Mouse (Mus musculus) CH12.LX (cell line): ENCODE results near the gene Steap2. TPM values are rescaled to one million over a fixed set of nuclear protein-coding genes. Genes with fewer than 3 reads are reported as not detected.

Experiments
- DNase-seq: peaks from one replicate; pipeline ENCODE4 v3.0.0-alpha.2; 2013; ENCODE audit errors: extremely low read depth
- H3K27ac ChIP-seq: 2 replicates; pipeline ENCODE4 v1.5.1; 2012; ENCODE audit warnings: low read depth, mild to moderate bottlenecking, control low read depth, moderate library complexity; ENCODE audit not compliant: insufficient read depth
- H3K27me3 ChIP-seq: replicated peaks from 2 replicates; pipeline ENCODE3; 2012; ENCODE audit warnings: inconsistent platforms
- H3K36me3 ChIP-seq, 2 experiments: replicated peaks in 1 of 2; 2 replicates each; pipeline versions ENCODE3 to v1.6.1; 2012; ENCODE audit warnings: inconsistent platforms in 1 of 2, low read length in 1 of 2, mild to moderate bottlenecking in 1 of 2, mixed read lengths in 1 of 2, moderate library complexity in 1 of 2; ENCODE audit not compliant: control insufficient read depth in 1 of 2, insufficient read depth in 1 of 2
- H3K4me1 ChIP-seq, 2 experiments: 2 replicates each; pipeline ENCODE4 v1.6.1; 2012; ENCODE audit warnings: inconsistent platforms in 1 of 2, moderate library complexity in 1 of 2; ENCODE audit not compliant: insufficient read depth in 2 of 2, control insufficient read depth in 1 of 2
- H3K4me2 ChIP-seq: 2 replicates; pipeline ENCODE4 v1.6.1; 2012; ENCODE audit warnings: low read depth, mild to moderate bottlenecking, control low read depth; ENCODE audit not compliant: poor library complexity, insufficient read depth, severe bottlenecking
- H3K4me3 ChIP-seq, 3 experiments: fragments of 150-350 bp in 1 of 3; sonication (generic) in 1 of 3; replicated peaks in 1 of 3; 2 replicates each; pipeline versions ENCODE3 to v1.5.1; 2011 to 2012; ENCODE audit warnings: low read depth in 2 of 3, low read length in 2 of 3, mild to moderate bottlenecking in 2 of 3, moderate library complexity in 2 of 3, control low read depth in 1 of 3, improper control_type of control experiment in 1 of 3, inconsistent platforms in 1 of 3, mixed read lengths in 1 of 3; ENCODE audit not compliant: poor library complexity in 1 of 3
- H3K79me2 ChIP-seq: replicated peaks from 2 replicates; pipeline ENCODE4 v1.6.1; 2012; ENCODE audit warnings: mild to moderate bottlenecking, moderate library complexity; ENCODE audit not compliant: control insufficient read depth, poor library complexity, insufficient read depth, severe bottlenecking; ENCODE audit errors: extremely low read depth
- H3K9ac ChIP-seq: 2 replicates; pipeline ENCODE4 v1.6.1; 2012; ENCODE audit warnings: low read depth, mild to moderate bottlenecking, control low read depth, moderate library complexity; ENCODE audit not compliant: insufficient read depth
- H3K9me3 ChIP-seq: replicated peaks from 2 replicates; pipeline ENCODE3; 2012; ENCODE audit warnings: low read length, inconsistent platforms, mixed read lengths
- BHLHE40 ChIP-seq: IDR thresholded peaks from 2 replicates; pipeline ENCODE4 v1.6.1; 2011; ENCODE audit warnings: mild to moderate bottlenecking, low read depth, low read length, improper control_type of control experiment
- EP300 ChIP-seq: IDR thresholded peaks from 2 replicates; pipeline ENCODE4 v1.6.1; 2011; ENCODE audit warnings: low read length, improper control_type of control experiment
- ETS1 ChIP-seq: conservative IDR thresholded peaks from 2 replicates; pipeline ENCODE4 v1.6.1; 2012; ENCODE audit warnings: low read depth, mild to moderate bottlenecking, inconsistent platforms, low read length, improper control_type of control experiment, moderate library complexity
- GABPA ChIP-seq: IDR thresholded peaks from 2 replicates; pipeline ENCODE4 v1.6.1; 2012; ENCODE audit warnings: low read depth, low read length, improper control_type of control experiment, inconsistent platforms; ENCODE audit not compliant: insufficient replicate concordance
- IRF4 ChIP-seq: IDR thresholded peaks from 2 replicates; pipeline ENCODE4 v1.6.1; 2014; ENCODE audit warnings: low read depth, mild to moderate bottlenecking, inconsistent platforms, low read length, improper control_type of control experiment
- JUN ChIP-seq: IDR thresholded peaks from 2 replicates; pipeline ENCODE4 v1.6.1; 2011; ENCODE audit warnings: low read depth, mild to moderate bottlenecking, low read length, improper control_type of control experiment, moderate library complexity; ENCODE audit not compliant: insufficient read depth
- JUND ChIP-seq: conservative IDR thresholded peaks from 2 replicates; pipeline ENCODE4 v1.6.1; 2011; ENCODE audit warnings: low read depth, low read length, improper control_type of control experiment
- KAT2A ChIP-seq: IDR thresholded peaks from 2 replicates; pipeline ENCODE4 v1.6.1; 2012; ENCODE audit warnings: low read length, improper control_type of control experiment, inconsistent platforms; ENCODE audit not compliant: insufficient replicate concordance
- MAX ChIP-seq: IDR thresholded peaks from 2 replicates; pipeline ENCODE4 v1.6.1; 2011; ENCODE audit warnings: low read length, improper control_type of control experiment
- MEF2A ChIP-seq: IDR thresholded peaks from 2 replicates; pipeline ENCODE4 v1.6.1; 2014; ENCODE audit warnings: low read depth, mild to moderate bottlenecking, inconsistent platforms, low read length, improper control_type of control experiment, borderline replicate concordance
- MXI1 ChIP-seq: IDR thresholded peaks from 2 replicates; pipeline ENCODE4 v1.6.1; 2011; ENCODE audit warnings: mild to moderate bottlenecking, low read depth, low read length, improper control_type of control experiment
- MYC ChIP-seq: IDR thresholded peaks from 2 replicates; pipeline ENCODE4 v1.6.1; 2011; ENCODE audit warnings: low read depth, mild to moderate bottlenecking, improper control_type of control experiment, low read length
- PAX5 ChIP-seq: IDR thresholded peaks from 2 replicates; pipeline ENCODE4 v1.6.1; 2012; ENCODE audit warnings: low read length, inconsistent platforms, mixed read lengths
- POLR2AphosphoS2 ChIP-seq: IDR thresholded peaks from 2 replicates; pipeline ENCODE4 v1.6.1; 2011; ENCODE audit warnings: low read depth, low read length, improper control_type of control experiment
- SIN3A ChIP-seq: IDR thresholded peaks from 2 replicates; pipeline ENCODE4 v1.6.1; 2012; ENCODE audit warnings: low read length, improper control_type of control experiment, inconsistent platforms
- SMC3 ChIP-seq: IDR thresholded peaks from 2 replicates; pipeline ENCODE4 v1.6.1; 2011; ENCODE audit warnings: low read depth, low read length, improper control_type of control experiment
- TBP ChIP-seq: conservative IDR thresholded peaks from 2 replicates; pipeline ENCODE4 v1.6.1; 2011; ENCODE audit warnings: low read depth, low read length, improper control_type of control experiment
- UBTF ChIP-seq: IDR thresholded peaks from 2 replicates; pipeline ENCODE4 v1.6.1; 2012; ENCODE audit warnings: low read depth, mild to moderate bottlenecking, inconsistent platforms, low read length, improper control_type of control experiment, moderate library complexity
- USF1 ChIP-seq: IDR thresholded peaks from 2 replicates; pipeline ENCODE4 v1.6.1; 2014; ENCODE audit warnings: low read depth, mild to moderate bottlenecking, inconsistent platforms, low read length, improper control_type of control experiment
- ZNF384 ChIP-seq: IDR thresholded peaks from 2 replicates; pipeline ENCODE4 v1.6.1; 2012; ENCODE audit warnings: low read depth, low read length, improper control_type of control experiment, inconsistent platforms
- dilution Hi-C: fragments of 300-500 bp; cut with MboI; formaldehyde crosslinking; loops from 2 replicates; pipeline ENCODE4 v1.14.3; 2020; ENCODE audit warnings: low sequenced_read_pairs; ENCODE audit not compliant: extremely low pct_unique_long_range_greater_than_20kb, extremely low pct_ligation_motif_present
- in situ Hi-C: fragments of 300-500 bp; cut with MboI; formaldehyde crosslinking; loops from 3 replicates; pipeline ENCODE4 v1.14.3; 2019; ENCODE audit warnings: low sequenced_read_pairs, low pct_ligation_motif_present, low pct_unique_long_range_greater_than_20kb, mixed read lengths
- polyA plus RNA-seq: library from polyadenylated mRNA; unstranded; fragments of >175 nt; gene quantifications from 2 replicates; pipeline ENCODE4 v1.2.1, GENCODE M21; 2012; ENCODE audit warnings: low read depth; ENCODE audit not compliant: insufficient read length
- total RNA-seq, 2 experiments: library from RNA; depleted of rRNA; stranded (reverse); fragments of 300-350 nt in 1 of 2; fragments of >200 nt in 1 of 2; gene quantifications; 2 replicates each; pipeline ENCODE4 v1.2.3; 2012 to 2014

Gene Steap2
- total and polyA plus RNA-seq, 3 experiments: not detected

DNA sequence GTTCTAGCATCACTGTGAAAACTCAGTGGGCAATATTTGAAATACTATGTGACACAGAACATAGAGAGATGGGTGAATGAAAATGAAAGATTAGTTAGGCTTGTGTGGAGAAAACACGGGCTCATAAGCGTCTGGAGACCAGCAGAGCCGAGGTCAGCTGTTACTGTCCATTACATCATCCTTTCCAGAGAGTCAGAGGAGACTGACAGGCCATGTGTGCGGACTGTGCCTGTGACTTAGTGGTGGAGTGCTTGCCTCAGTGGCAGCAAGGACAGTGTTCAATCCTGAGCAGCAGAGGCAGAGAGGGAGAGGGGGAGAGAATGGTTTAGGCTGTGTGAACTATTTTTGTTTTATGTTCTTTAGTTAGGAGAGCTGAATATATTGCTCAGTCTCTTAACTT lies 76.0 kb downstream of the Steap2 start:
- Histone ChIP-seq H3K36me3 (no peaks in the 10 kb centered on the region), H3K4me1 (no peaks in the 10 kb centered on the region), H3K79me2 (no peaks in the 10 kb centered on the region), H3K9me3 (no peaks in the 10 kb centered on the region), H3K9ac (no peak overlapping the region), H3K4me3 (no peak overlapping the region), H3K27me3 (no peaks in the 10 kb centered on the region), H3K4me2 (peak overlapping the region; percentile 22; the same call in 1 of the 2 replicates), H3K27ac (no peak overlapping the region)
- in situ Hi-C loops: no loop called here
- no peak for DNase-seq
- TF ChIP-seq PAX5: no peak
- peak; percentile 33; the same call in 1 of the 2 replicates for TF ChIP-seq MEF2A
- peak; percentile 57; the same call in 1 of the 2 replicates for TF ChIP-seq MYC
- TF ChIP-seq POLR2AphosphoS2: no peak
- TF ChIP-seq IRF4: peak; percentile 43
- TF ChIP-seq MXI1: peak; percentile 49; the same call in 1 of the 2 replicates
- TF ChIP-seq EP300: peak; percentile 44; the same call in 1 of the 2 replicates
- 0 out of 2 replicates have a peak, but pooled peaks have one; percentile 30 for TF ChIP-seq BHLHE40
- TF ChIP-seq GABPA: no peak
- TF ChIP-seq KAT2A: no peak
- no peak for TF ChIP-seq MAX
- no peak for TF ChIP-seq UBTF
- peak; percentile 62 for TF ChIP-seq ETS1
- no peak for TF ChIP-seq ZNF384
- no peak for TF ChIP-seq SIN3A
- TF ChIP-seq SMC3: no peak
- peak; percentile 45 for TF ChIP-seq JUN
- TF ChIP-seq USF1: no peak
- peak; percentile 32; the same call in 1 of the 2 replicates for TF ChIP-seq JUND
- 0 out of 2 replicates have a peak, but pooled peaks have one; percentile 20 for TF ChIP-seq TBP
- dilution Hi-C loops: no loop called here

Other genes starting within 250 kb of the Steap2 start
- not detected in 2 replicates for gene 1700015F17Rik, start 215.4 kb downstream of the Steap2 start, total RNA-seq (2012; rRNA removed)
- gene 1700015F17Rik, start 215.4 kb downstream of the Steap2 start, total RNA-seq (2014; rRNA removed): not detected in 2 replicates
- not detected in 2 replicates for gene 1700015F17Rik, start 215.4 kb downstream of the Steap2 start, polyA plus RNA-seq
- gene Cldn12, start 179.6 kb downstream of the Steap2 start, total RNA-seq (2012; rRNA removed): 13.4 and 23.5 TPM in 2 replicates
- 22.6 and 24.1 TPM in 2 replicates for gene Cldn12, start 179.6 kb downstream of the Steap2 start, total RNA-seq (2014; rRNA removed)
- 10.6 and 11.8 TPM in 2 replicates for gene Cldn12, start 179.6 kb downstream of the Steap2 start, polyA plus RNA-seq
- gene Gtpbp10, start 135.0 kb downstream of the Steap2 start, total RNA-seq (2012; rRNA removed): not detected in 2 replicates
- not detected in 2 replicates for gene Gtpbp10, start 135.0 kb downstream of the Steap2 start, total RNA-seq (2014; rRNA removed)
- gene Gtpbp10, start 135.0 kb downstream of the Steap2 start, polyA plus RNA-seq: not detected in 2 replicates
- gene Gm8773, start 120.8 kb downstream of the Steap2 start, total RNA-seq (2012; rRNA removed): 0.97 and 1.6 TPM in 2 replicates
- not detected in 2 replicates for gene Gm8773, start 120.8 kb downstream of the Steap2 start, total RNA-seq (2014; rRNA removed)
- not detected in 2 replicates for gene Gm8773, start 120.8 kb downstream of the Steap2 start, polyA plus RNA-seq
- gene Cfap69, start 30.3 kb downstream of the Steap2 start, total RNA-seq (2012; rRNA removed): 0.25 and 0.51 TPM in 2 replicates
- 1.2 and 1.8 TPM in 2 replicates for gene Cfap69, start 30.3 kb downstream of the Steap2 start, total RNA-seq (2014; rRNA removed)
- gene Cfap69, start 30.3 kb downstream of the Steap2 start, polyA plus RNA-seq: 0.98 and 1.5 TPM in 2 replicates
- not detected in 2 replicates for gene Steap1, start 54.7 kb upstream of the Steap2 start, total RNA-seq (2012; rRNA removed)
- not detected in 2 replicates for gene Steap1, start 54.7 kb upstream of the Steap2 start, total RNA-seq (2014; rRNA removed)
- not detected in 2 replicates for gene Steap1, start 54.7 kb upstream of the Steap2 start, polyA plus RNA-seq